Mouse (Mus musculus) spleen, embryonic (tissue): Measurements from ENCODE around the gene Nemp1.

Experiments used
- CTCF ChIA-PET: fragments of 350-600 bp; sonication (Branson Sonifier 250); formaldehyde crosslinking; loops from one replicate; lab custom pipeline; 2022; lab: Charles Lee

Nemp1 gene

DNA sequence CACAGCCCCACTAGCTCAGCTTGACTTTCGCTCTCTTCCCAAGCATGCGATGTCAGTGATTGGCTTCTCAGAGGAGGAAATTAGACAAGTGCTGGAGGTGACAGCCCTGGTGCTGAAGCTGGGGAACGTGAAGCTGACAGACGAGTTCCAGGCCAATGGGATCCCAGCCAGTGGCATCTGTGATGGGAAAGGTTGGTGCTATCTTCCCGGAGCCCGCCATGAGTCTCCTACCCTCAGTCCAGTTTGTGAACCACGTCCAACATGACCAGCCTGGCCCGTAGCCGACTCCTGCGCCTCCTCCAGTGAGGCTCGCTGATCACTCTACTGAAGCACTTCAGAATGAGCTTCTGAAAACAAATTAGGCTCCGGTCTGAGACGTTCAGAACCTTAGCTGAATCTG, 43.6 kb downstream of the Nemp1 start:
- CTCF ChIA-PET = no interaction called here

DNA sequence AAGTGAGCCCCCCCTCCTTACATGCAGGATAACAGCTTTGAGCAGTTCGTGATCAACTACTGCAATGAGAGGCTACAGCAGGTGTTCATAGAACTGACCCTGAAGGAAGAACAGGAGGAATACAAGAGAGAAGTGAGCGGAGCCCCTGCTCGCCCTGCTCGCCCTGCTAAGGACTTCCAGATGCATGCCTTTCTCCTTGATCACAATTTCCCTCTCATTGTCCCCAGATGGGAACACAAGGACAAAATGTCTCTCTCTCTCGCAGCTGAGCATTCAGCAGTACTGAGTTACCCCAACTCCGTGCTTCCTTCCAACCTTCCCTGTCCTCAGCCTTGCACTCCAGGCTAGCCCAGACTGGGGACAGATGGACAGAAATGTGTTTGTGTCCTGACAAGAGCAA, 46.0 kb downstream of the Nemp1 start:
- CTCF ChIA-PET = no interaction called here

DNA sequence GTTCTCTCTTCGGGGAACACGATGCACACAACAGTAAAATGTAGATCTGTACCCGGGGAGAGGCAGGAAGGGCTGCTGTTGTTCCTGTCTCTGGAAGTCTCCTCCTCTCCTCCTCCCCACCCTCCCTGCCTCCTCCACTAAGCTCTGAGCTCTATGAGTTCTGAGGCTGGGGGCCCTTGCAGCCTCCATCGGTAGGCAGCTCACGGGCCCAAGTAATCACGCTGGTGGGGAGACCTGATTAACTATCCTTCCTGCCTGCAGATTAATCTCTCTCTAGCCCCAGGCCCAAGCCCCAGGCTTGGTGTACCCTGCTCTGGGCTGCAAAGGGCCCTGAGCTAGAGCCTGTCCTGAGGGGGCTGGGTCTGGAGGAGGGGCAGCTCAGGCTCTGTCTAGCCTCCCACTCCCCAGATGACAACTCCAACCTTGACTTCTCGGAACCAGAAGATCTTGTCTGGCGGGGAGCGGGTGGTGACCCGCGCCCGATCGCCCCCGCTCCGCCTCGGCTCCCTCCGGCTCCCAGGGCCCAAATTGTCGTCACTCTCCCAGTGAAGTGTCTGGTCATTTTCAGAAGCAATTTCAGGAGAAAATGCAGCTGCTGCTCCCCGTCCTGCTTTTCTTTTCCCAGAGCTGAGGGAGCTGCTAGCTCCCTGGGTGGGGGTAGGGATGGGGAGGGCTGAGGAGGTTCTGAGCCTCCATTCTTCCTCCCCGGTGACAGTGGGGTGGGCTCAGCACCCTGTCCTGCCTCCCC, 55.1 kb downstream of the Nemp1 start:
- CTCF ChIA-PET = no interaction called here

DNA sequence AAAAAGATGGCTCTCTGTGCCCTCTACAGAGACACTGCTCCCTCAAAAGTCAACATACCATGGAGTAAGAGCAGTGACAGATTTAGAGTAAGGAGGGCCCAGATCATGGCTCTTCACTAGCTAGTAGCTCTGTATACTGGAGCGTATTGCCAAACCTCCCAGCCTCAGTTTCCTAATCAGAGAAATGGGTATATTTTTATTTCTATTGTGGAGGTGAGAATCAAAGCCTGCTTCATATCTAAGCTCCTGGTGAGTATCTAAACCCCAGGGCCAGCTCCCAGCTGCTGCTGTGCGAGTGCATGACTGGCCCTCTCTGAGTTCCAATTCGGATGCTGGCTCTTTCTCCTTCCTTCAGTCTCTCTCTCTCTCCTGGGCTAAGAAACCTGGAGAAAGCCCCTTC, 57.5 kb downstream of the Nemp1 start, which contains the start of gene Tac2:
Gene Tac2 (plus strand): TSS at position 301 of the 400 bp plus-strand sequence.
- CTCF ChIA-PET = interaction anchor here (0.6 kb wide), 1 partner anchor 156 kb away, joined by 4 read pairs; no protein-coding TSS in a partner anchor

DNA sequence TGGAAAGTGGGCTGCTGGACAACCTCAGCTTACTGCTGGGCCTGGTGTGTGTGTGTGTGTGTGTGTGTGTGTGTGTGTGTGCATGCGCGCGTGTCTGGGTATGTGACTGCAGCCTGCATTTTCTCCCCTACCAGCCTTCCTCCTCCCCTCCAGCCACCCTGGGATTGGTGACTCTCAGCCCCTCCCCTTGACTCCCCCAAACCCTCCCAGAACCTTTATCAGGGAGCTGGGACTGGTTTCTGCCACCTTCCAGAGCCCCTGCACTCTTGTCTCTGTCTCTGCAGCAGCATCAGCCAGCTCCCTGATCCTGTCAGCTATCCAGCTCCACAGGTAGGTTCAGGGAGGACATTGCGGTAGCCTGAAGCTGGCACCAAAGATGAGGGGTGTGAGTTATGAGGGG, 58.4 kb downstream of the Nemp1 start:
- CTCF ChIA-PET = no interaction called here

- CTCF ChIA-PET = no interaction called here
Observed at GRCm38 (mm10) chr10:127728437-127728836, 61.7 kb downstream of the Nemp1 start.

DNA sequence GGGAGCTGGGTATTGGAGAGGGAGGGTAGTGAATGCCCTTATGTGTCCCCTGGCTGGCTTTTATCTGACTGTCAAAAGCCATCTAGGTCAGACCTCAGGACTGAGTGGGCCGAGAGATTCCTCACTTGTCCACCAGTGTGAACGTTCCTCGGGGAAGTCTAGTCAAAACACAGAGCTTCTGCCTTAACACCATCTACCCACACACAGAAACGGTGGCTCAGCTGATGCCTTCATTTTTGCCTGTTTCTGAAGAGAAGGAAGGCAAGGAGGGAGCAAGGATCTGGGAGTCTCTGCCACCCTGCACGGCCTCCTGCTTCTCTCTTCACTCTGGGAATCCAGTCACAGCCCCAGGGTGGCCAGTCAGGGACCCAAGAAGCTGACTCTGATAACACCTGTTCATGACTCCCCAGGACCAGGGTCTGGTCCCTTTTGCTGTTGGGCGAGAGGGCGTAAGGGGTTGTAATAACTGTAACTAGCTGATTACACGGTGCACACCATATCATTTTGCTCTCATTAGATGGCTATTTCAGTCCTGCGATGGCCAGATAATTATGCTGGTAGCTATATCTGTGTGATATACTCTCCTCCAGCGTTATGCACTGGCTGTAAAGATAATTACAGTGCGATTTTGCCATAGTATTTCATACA, 63.7 kb downstream of the Nemp1 start:
- CTCF ChIA-PET = no interaction called here

- CTCF ChIA-PET = no interaction called here
Observed at GRCm38 (mm10) chr10:127730933-127731310, 64.2 kb downstream of the Nemp1 start.

DNA sequence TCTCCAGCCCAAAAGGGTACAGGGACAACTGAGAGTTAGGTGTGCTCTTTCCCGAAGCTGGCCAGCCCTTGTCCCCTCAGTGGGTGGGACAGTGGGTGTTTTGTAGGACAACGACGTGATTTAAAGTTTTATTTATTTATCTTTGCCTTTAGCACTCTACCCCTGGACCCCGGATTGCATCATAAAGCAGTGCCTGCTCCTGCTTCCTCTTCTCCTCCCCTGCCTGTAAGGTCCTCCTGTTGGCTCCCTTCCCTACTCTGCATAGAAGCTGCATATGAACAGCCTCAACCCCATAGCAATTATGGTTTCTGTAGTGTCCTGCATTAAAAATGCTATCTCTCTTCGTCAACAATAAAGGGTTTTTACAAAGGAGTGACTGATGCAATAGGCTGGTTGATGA, 64.7 kb downstream of the Nemp1 start:
- CTCF ChIA-PET = no interaction called here

GRCm38 (mm10) chr10:127734434-127734833, 67.7 kb downstream of the Nemp1 start:
- CTCF ChIA-PET = no interaction called here

DNA sequence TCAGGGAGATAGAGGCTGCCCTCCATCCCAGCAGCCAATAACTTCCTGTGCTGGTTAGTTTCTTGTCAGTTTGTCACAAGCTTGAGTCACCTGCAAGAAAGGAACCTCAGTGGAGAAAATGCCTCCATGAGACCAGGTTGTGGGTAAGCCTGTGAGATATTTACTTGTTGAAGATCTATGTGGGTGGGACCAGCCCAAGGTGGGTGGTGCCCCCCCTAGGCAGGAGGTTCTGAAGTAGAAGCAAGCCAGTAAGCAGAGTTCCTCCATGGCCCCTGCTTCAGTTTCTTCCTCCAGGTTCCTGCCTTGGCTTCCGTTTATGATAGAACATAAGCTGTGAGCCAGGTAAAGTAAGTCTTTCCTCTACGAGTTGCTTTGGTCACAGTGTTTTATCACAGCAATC, 69.6 kb downstream of the Nemp1 start:
- CTCF ChIA-PET = interaction anchor here (0.6 kb wide), 2 partner anchors 64 to 825 kb away, joined by 3 to 4 read pairs; no protein-coding TSS in a partner anchor

GRCm38 (mm10) chr10:127736916-127737315, 70.2 kb downstream of the Nemp1 start:
- CTCF ChIA-PET = interaction anchor here (0.6 kb wide), 1 partner anchor 825 kb away, joined by 3 read pairs; no protein-coding TSS in a partner anchor

DNA sequence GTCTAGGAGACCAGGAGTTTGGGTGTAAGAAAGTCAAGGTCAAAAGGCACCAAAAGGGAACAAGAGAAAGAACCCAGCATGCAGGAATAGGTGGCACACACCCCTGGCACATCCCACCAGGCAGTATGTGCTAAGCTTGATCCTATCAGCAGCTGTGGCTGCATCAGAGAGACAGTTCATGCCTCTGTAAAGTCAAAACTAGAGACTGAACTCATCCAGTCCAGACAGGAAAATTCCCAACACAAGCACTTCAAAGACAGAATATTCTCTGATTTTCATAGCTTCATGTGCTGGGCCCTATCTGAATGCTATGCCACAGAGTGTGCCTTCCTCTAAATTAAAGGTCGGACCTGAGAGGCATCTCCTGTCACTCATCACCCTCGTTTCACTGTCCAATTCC, 70.9 kb downstream of the Nemp1 start:
- CTCF ChIA-PET = interaction anchor here (0.6 kb wide), 2 partner anchors 62 to 113 kb away, joined by 4 to 14 read pairs; no protein-coding TSS in a partner anchor

GRCm38 (mm10) chr10:127738151-127738882, 71.6 kb downstream of the Nemp1 start:
- CTCF ChIA-PET = interaction anchor here (0.6 kb wide), 1 partner anchor 63 kb away, joined by 14 read pairs; no protein-coding TSS in a partner anchor

- CTCF ChIA-PET = interaction anchor here (0.6 kb wide), 1 partner anchor 118 kb away, joined by 3 read pairs; no protein-coding TSS in a partner anchor
Observed at GRCm38 (mm10) chr10:127739083-127739660, 72.5 kb downstream of the Nemp1 start, which contains the start of gene Zbtb39. Gene Zbtb39 (plus strand): TSS chr10:127739538.

GRCm38 (mm10) chr10:127739661-127740161, 73.0 kb downstream of the Nemp1 start:
- CTCF ChIA-PET = interaction anchor here (0.6 kb wide), 1 partner anchor 118 kb away, joined by 3 read pairs; no protein-coding TSS in a partner anchor

- CTCF ChIA-PET = no interaction called here
Observed at GRCm38 (mm10) chr10:127744661-127745060, 78.0 kb downstream of the Nemp1 start.

- CTCF ChIA-PET = interaction anchor here (0.6 kb wide), 2 partner anchors 338 to 529 kb away, joined by 3 read pairs; no protein-coding TSS in a partner anchor
Observed at GRCm38 (mm10) chr10:127745886-127746285, 79.2 kb downstream of the Nemp1 start.

- CTCF ChIA-PET = interaction anchor here (0.6 to 1.1 kb wide), 2 partner anchors 79 to 105 kb away, joined by 3 to 4 read pairs; partner anchors contain the start of genes Nab2 and Stat6
Observed at GRCm38 (mm10) chr10:127747254-127747653, 80.6 kb downstream of the Nemp1 start.

- CTCF ChIA-PET = no interaction called here
Observed at GRCm38 (mm10) chr10:127748847-127749612, 82.3 kb downstream of the Nemp1 start.
